Mouse (Mus musculus) heart, adult 2 months (tissue): ENCODE measurements around the gene Clstn2.

Source experiments
- CTCF ChIP-seq: fragments of 200-600 bp; IDR thresholded peaks from 2 replicates; pipeline ENCODE4 v1.8.1; 2022; ENCODE audit warnings: antibody characterized with exemption, mild to moderate bottlenecking, moderate library complexity
- EP300 ChIP-seq: fragments of 200-500 bp; IDR thresholded peaks from 2 replicates; pipeline ENCODE4 v1.6.1; 2011; ENCODE audit warnings: low read depth, low read length, control low read depth; ENCODE audit not compliant: insufficient read depth
- POLR2A ChIP-seq: fragments of 200-500 bp; IDR thresholded peaks from 2 replicates; pipeline ENCODE4 v1.6.1; 2011; ENCODE audit warnings: mild to moderate bottlenecking, low read depth, low read length, control low read depth; ENCODE audit not compliant: insufficient read depth

DNA sequence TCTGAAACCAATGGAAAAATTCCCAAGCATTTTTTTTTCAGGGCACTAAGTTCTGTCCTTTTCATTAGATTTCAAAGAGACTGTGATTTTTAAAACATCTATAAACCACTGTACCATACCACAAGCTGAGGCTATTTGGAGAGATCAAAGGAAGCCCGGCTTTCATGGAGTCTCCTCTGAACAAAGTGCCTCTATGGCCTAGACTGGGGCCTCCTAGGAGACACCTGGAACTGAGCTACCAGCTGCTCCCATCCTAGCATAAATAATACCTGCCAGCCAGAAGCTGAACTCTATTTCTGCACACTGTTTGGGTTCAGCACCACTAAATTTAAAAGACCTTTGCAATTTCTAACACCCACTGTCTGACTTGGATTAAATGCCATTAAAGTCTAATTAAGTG is 257.2 kb downstream of the Clstn2 start:
- TF ChIP-seq EP300: no peak
- TF ChIP-seq CTCF: no peak
- no peak for TF ChIP-seq POLR2A
